Mouse (Mus musculus): ENCODE results near the gene Il22ra1. TPM values are rescaled to one million over a fixed set of nuclear protein-coding genes. Genes with fewer than 3 reads are reported as not detected.

Il22ra1 gene
- polyA plus RNA-seq, 1 experiment, result 0.40 TPM

DNA sequence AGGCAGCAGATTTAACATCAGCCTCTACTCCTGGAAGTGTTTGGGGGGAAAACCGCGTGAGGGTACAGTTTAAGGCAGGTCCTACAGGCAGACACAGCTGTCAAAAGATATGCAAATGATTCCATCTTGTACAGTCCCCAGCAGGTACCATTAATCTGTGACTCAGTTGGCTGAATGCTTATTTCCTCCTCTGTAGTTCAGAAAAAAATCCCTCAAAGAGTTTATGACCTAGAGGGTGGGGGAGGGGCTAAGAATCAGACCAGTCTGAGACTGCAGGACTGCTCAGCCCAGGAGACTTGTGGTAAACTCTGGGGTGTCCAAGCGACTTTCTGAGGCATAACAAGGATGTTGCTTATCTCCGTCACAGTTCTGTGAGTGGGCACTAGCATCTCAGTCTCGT lies 10.3 kb downstream of the Il22ra1 start:
- Histone ChIP-seq H3K36me3 (ENCODE audit: control insufficient read depth, insufficient read depth, low read length) (no peaks in the 10 kb centered on the region), H3K27ac (ENCODE audit: control insufficient read depth, insufficient read depth, low read length) (no peak overlapping the region), H3K4me1 (replicated peaks; ENCODE audit: control insufficient read depth, insufficient read depth, low read length) (no peaks in the 10 kb centered on the region), H3K4me3 (ENCODE audit: control insufficient read depth, insufficient read depth, low read length) (no peak overlapping the region), H3K27me3 (ENCODE audit: control insufficient read depth, insufficient read depth, low read length) (no peaks in the 10 kb centered on the region)
- TF ChIP-seq POLR2A (IDR thresholded peaks at IDR 0.05; ENCODE audit: control insufficient read depth, extremely low read depth, insufficient read depth, low read length, poor library complexity), result no peak
- no peak for TF ChIP-seq CTCF (IDR thresholded peaks at IDR 0.05; ENCODE audit: borderline replicate concordance, control insufficient read depth, extremely low read depth, insufficient read depth, low read length, poor library complexity)
- no peak for DNase-seq
- WGBS, result 71% methylated on average over 5 of the region's 5 CpGs

DNA sequence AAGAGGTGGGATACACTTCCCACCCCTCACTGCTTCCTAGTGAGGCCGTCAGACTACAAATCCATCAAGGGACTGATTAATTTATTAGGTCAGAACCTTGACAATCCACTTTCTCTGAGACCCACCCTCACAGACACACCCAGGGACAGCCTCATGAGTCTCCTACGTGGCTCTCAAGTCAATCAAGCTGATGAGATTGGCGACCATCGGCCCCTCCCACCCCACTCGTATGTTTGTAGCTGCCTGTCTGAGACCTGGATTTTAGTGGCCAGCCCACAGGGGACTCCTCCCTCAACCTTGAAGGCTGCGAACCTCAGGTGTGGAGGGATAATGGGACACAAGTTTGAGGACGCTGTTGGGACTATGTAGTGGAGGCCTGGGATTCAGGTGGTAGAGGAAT lies 11.2 kb downstream of the Il22ra1 start:
- H3K36me3 ChIP-seq (ENCODE audit: control insufficient read depth, insufficient read depth, low read length), result no peaks in the 10 kb centered on the region
- H3K27ac ChIP-seq (ENCODE audit: control insufficient read depth, insufficient read depth, low read length), result no peak overlapping the region
- no peak for DNase-seq
- H3K4me3 ChIP-seq (ENCODE audit: control insufficient read depth, insufficient read depth, low read length), result no peak overlapping the region
- no peaks in the 10 kb centered on the region for H3K4me1 ChIP-seq (replicated peaks; ENCODE audit: control insufficient read depth, insufficient read depth, low read length)
- no peak for TF ChIP-seq POLR2A (IDR thresholded peaks at IDR 0.05; ENCODE audit: control insufficient read depth, extremely low read depth, insufficient read depth, low read length, poor library complexity)
- TF ChIP-seq CTCF (IDR thresholded peaks at IDR 0.05; ENCODE audit: borderline replicate concordance, control insufficient read depth, extremely low read depth, insufficient read depth, low read length, poor library complexity), result no peak
- H3K27me3 ChIP-seq (ENCODE audit: control insufficient read depth, insufficient read depth, low read length), result no peaks in the 10 kb centered on the region
- 83% methylated on average over 7 of the region's 7 CpGs for WGBS

GRCm38 (mm10) chr4:135739672-135740071 lies 11.7 kb downstream of the Il22ra1 start:
- DNase-seq, result no peak
- Histone ChIP-seq H3K36me3 (ENCODE audit: control insufficient read depth, insufficient read depth, low read length) (no peaks in the 10 kb centered on the region), H3K27me3 (ENCODE audit: control insufficient read depth, insufficient read depth, low read length) (no peaks in the 10 kb centered on the region), H3K4me1 (replicated peaks; ENCODE audit: control insufficient read depth, insufficient read depth, low read length) (no peaks in the 10 kb centered on the region), H3K4me3 (ENCODE audit: control insufficient read depth, insufficient read depth, low read length) (no peak overlapping the region), H3K27ac (ENCODE audit: control insufficient read depth, insufficient read depth, low read length) (no peak overlapping the region)
- TF ChIP-seq POLR2A (IDR thresholded peaks at IDR 0.05; ENCODE audit: control insufficient read depth, extremely low read depth, insufficient read depth, low read length, poor library complexity) (no peak), CTCF (IDR thresholded peaks at IDR 0.05; ENCODE audit: borderline replicate concordance, control insufficient read depth, extremely low read depth, insufficient read depth, low read length, poor library complexity) (no peak)
- WGBS, result 95% methylated on average over 14 of the region's 14 CpGs

- Histone ChIP-seq H3K36me3 (ENCODE audit: control insufficient read depth, insufficient read depth, low read length) (no peaks in the 10 kb centered on the region), H3K27me3 (ENCODE audit: control insufficient read depth, insufficient read depth, low read length) (no peaks in the 10 kb centered on the region), H3K4me3 (ENCODE audit: control insufficient read depth, insufficient read depth, low read length) (no peak overlapping the region), H3K4me1 (replicated peaks; ENCODE audit: control insufficient read depth, insufficient read depth, low read length) (no peaks in the 10 kb centered on the region), H3K27ac (ENCODE audit: control insufficient read depth, insufficient read depth, low read length) (no peak overlapping the region)
- DNase-seq, result no peak
- WGBS, result 38% methylated on average over 6 of the region's 6 CpGs
- no peak for TF ChIP-seq CTCF (IDR thresholded peaks at IDR 0.05; ENCODE audit: borderline replicate concordance, control insufficient read depth, extremely low read depth, insufficient read depth, low read length, poor library complexity)
- TF ChIP-seq POLR2A (IDR thresholded peaks at IDR 0.05; ENCODE audit: control insufficient read depth, extremely low read depth, insufficient read depth, low read length, poor library complexity), result no peak
Measured at GRCm38 (mm10) chr4:135743520-135743919, 15.5 kb downstream of the Il22ra1 start.

DNA sequence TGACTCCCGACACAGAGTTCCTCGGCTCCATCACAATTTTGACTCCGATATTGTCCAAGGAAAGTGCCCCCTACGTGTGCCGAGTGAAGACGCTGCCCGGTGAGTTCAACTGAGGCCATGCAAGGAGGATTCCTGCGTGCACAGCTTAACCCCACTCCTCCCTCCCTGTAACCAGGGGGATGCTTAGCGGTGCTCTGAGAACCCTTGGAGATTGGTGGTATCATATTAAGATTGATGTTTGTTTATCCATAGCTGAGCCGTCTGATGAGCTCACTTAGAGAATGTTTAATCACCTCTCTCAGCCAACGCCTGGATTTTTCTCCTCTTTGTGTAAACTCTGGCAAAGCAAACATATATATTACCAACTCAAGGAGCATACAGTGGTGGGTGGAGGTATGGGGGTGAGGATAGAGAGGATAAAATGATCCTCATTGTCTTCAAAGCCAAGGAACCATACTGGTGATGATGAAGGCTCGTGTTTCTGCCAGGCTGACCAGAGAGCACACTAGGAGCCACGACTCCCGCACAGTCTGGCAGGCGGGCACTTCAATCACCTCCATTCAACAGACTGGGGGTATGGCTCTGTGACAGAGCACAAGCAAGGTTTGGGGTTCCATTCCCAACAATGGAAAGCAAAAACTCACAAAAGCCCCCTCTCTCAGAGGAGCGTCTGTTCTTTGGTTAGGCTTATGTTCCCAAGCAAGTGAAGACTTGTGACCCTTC lies 16.9 kb downstream of the Il22ra1 start:
- Histone ChIP-seq H3K36me3 (ENCODE audit: control insufficient read depth, insufficient read depth, low read length) (no peaks in the 10 kb centered on the region), H3K27me3 (ENCODE audit: control insufficient read depth, insufficient read depth, low read length) (no peaks in the 10 kb centered on the region), H3K27ac (ENCODE audit: control insufficient read depth, insufficient read depth, low read length) (no peak overlapping the region), H3K4me3 (ENCODE audit: control insufficient read depth, insufficient read depth, low read length) (no peak overlapping the region), H3K4me1 (replicated peaks; ENCODE audit: control insufficient read depth, insufficient read depth, low read length) (no peaks in the 10 kb centered on the region)
- TF ChIP-seq POLR2A (IDR thresholded peaks at IDR 0.05; ENCODE audit: control insufficient read depth, extremely low read depth, insufficient read depth, low read length, poor library complexity) (no peak), CTCF (IDR thresholded peaks at IDR 0.05; ENCODE audit: borderline replicate concordance, control insufficient read depth, extremely low read depth, insufficient read depth, low read length, poor library complexity) (no peak)
- 77% methylated on average over 16 of the region's 16 CpGs for WGBS
- DNase-seq, result no peak

DNA sequence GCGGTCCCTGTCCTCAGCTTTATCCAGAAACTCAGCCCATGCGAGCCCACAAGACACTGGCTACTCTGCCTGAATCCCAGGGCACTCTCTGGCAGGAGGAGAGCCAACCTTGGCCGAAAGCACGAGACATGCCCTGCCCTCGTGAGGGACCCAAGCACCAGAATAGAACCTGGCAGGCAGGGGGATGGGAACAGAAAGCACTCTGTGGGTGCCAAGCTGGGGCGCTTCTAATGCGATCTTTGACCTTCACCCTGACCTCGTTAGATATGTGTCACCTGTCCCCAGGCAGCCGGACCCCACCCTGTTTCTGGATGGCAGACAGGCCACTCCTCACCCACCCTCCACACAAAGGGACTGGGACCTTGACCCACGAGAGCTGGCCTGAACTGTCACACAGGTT lies 17.6 kb downstream of the Il22ra1 start:
- H3K36me3 ChIP-seq (ENCODE audit: control insufficient read depth, insufficient read depth, low read length), result no peaks in the 10 kb centered on the region
- 81% methylated on average over 10 of the region's 10 CpGs for WGBS
- no peaks in the 10 kb centered on the region for H3K4me1 ChIP-seq (replicated peaks; ENCODE audit: control insufficient read depth, insufficient read depth, low read length)
- no peaks in the 10 kb centered on the region for H3K27me3 ChIP-seq (ENCODE audit: control insufficient read depth, insufficient read depth, low read length)
- H3K4me3 ChIP-seq (ENCODE audit: control insufficient read depth, insufficient read depth, low read length), result no peak overlapping the region
- no peak overlapping the region for H3K27ac ChIP-seq (ENCODE audit: control insufficient read depth, insufficient read depth, low read length)
- TF ChIP-seq CTCF (IDR thresholded peaks at IDR 0.05; ENCODE audit: borderline replicate concordance, control insufficient read depth, extremely low read depth, insufficient read depth, low read length, poor library complexity) (no peak), POLR2A (IDR thresholded peaks at IDR 0.05; ENCODE audit: control insufficient read depth, extremely low read depth, insufficient read depth, low read length, poor library complexity) (no peak)
- no peak for DNase-seq

DNA sequence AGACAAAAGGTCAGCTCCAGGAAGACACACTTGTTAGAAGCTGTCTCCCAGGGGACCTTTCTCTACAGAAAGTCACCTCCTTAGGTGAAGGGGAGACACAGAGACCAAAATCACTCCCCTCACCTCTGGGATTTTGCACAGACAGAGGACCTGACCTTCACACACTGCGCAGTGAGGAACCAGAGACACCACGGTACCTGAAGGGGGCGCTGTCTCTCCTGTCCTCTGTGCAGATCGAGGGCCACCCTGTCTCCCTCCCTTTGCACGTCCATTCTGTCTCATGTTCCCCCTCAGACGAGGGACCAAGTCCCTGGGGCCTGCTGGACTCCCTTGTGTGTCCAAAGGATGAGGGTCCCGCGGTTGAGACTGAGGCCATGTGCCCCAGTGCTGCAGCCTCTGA lies 22.9 kb downstream of the Il22ra1 start:
- Histone ChIP-seq H3K27me3 (ENCODE audit: control insufficient read depth, insufficient read depth, low read length) (no peaks in the 10 kb centered on the region), H3K36me3 (ENCODE audit: control insufficient read depth, insufficient read depth, low read length) (no peaks in the 10 kb centered on the region), H3K4me3 (ENCODE audit: control insufficient read depth, insufficient read depth, low read length) (no peak overlapping the region), H3K27ac (ENCODE audit: control insufficient read depth, insufficient read depth, low read length) (no peak overlapping the region), H3K4me1 (replicated peaks; ENCODE audit: control insufficient read depth, insufficient read depth, low read length) (no peaks in the 10 kb centered on the region)
- no peak for DNase-seq
- WGBS, result 90% methylated on average over 8 of the region's 8 CpGs
- TF ChIP-seq POLR2A (IDR thresholded peaks at IDR 0.05; ENCODE audit: control insufficient read depth, extremely low read depth, insufficient read depth, low read length, poor library complexity), result no peak
- no peak for TF ChIP-seq CTCF (IDR thresholded peaks at IDR 0.05; ENCODE audit: borderline replicate concordance, control insufficient read depth, extremely low read depth, insufficient read depth, low read length, poor library complexity)
